Mouse (Mus musculus): Measurements from ENCODE around the gene Marveld3.

The Marveld3 gene

DNA sequence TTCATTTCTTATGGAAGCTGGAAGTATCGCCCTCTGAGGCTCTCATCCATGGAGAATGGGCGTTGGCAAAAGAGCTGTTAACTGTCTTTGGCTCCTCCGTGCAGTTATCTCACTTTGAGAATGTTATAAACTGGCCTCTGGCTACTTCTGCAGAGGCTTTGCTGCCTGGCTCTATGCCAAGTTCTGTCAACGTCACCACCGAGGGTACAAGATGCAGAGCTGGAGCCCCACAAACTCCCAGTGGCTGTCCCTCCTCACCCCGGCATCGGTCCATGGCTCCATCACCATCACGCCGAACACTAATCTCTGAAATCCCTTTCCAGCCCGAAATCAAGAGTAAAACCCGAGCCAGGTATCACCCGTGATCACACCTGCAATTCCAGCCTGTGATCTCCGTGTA lies 1.4 kb upstream of the Marveld3 start:
- DNase-seq = no peak

DNA sequence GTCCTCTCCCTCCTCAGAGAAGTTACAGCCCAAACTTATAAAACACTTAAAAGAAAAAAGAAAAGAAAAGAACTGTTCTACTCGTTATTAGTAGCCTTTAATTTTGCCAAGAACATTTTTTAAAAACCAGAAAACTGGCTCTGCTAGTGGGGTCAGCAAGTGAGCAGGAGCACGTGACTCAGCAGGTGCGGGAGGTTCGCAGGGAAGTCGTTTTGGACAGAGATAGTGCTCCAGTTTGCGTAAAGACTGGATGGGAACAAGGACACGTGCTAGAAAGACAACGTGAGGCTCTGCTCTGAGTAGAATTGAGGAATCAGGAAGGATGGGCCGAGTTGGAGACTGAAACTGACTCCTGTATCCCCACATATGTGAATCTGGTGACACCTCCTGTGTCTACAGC lies 893 bp upstream of the Marveld3 start:
- DNase-seq = no peak

DNA sequence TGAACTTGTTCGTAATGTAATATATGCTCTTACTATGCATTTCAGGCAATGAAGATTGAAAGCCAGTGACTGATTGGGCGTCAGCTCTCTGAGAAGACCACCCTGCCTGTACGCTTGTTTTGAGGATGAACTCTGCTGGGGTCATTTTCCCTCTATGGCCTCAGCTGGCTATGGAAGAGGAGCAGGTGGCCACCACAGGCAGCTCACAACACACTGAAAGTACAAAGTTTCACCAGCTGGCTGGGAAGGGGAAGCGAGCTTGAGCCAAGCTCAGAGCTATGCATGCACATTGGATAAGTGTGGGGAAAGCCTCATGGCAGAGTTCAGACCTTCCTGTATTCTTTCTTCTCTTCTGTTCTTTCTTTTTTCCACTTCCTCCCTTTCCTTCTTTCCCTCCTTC lies 2.9 kb downstream of the Marveld3 start:
- no peak for DNase-seq

DNA sequence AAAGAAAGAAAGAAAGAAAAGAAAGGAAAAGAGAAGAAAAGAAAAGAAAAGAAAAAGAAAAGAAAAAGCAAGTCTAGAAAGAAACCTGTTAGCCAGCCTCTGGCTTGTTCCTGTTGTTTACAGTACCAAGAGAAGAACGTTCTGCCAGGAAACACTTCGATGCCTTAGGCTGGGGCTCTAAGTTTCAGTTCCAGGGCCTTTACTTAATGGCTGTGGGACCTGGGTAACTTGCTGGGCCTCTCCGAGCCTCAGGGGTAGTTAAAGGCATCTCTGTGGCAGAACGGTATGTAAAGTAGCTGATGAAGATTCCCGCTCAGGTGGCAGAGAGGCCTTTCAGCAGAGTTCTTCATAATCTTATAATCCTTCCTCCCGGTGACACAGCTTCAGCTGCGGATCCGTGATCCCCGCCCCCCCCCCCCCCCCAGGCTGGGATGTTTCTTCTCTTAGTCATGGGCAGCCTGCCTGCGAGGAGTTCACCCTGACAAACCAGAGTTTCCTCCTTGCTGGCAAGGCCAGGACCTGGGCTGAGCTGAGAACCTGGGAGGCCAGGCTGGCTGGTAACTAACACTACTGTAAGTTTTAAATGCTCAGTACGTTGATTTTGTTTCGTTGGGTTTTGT lies 3.9 kb downstream of the Marveld3 start:
- DNase-seq = no peak

DNA sequence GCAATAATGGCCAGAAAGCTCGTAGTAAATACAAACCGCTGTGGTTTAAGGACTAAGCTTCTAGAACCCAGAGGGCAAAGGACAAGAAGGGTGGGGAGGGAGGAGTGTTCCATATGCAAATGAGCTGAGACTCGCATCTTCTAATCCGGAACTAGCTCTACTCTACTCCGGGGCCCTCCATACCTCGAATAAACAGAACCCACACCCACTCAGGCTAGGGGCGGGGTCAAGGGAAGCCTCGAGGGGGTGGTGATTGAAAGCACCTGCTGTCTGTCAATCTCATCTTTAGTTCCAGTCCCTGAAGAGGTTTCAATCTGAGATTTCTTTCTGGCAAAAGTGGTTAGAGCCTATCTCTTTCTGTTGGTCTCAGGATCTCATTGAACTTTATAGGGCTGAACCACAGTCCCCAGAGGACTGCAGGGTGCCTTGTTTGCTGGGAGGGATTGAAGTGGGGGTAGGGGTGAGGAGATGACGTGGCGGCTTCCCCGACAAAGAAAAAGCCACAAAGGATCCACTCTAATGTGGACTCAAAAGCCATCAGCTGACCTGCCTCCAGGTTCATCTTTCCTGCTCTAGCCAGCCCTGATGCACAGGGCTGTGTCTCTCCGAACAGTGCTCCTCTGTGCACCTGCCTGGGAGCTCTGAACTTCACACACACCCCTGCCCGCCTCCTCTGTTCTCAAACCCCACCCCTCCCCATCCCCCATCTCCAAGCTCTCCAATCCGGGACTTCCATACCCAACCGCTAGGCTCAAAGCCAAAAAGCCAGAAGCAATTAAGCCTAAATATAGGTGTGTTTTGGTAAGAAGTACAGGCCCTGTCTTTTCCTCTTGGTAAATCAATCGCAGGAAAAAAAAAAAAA lies 4.6 kb downstream of the Marveld3 start:
- DNase-seq = no peak

DNA sequence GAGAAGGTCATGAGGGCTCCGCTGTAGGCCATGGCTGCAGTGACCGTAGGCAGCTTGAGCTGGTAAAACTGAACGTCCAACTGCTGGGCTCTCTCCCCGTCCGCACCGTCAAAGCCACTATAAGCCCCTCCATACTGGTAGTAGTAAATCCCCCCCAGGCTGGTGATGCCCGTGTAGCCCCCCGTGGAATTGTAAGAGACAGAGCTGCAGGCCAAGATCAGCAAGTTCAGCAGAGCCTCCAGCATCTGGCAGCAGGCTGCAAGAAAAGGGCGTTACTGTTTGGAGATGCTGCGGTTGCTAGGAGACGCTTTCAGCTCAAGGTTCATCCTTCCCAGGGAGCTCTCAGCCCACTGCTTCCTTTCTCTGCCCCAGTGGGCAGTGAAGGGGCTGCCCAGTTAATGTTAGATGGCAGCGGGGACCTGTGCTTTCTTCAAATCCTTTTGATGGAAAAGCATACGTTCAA lies 7.5 kb downstream of the Marveld3 start:
- DNase-seq = no peak

DNA sequence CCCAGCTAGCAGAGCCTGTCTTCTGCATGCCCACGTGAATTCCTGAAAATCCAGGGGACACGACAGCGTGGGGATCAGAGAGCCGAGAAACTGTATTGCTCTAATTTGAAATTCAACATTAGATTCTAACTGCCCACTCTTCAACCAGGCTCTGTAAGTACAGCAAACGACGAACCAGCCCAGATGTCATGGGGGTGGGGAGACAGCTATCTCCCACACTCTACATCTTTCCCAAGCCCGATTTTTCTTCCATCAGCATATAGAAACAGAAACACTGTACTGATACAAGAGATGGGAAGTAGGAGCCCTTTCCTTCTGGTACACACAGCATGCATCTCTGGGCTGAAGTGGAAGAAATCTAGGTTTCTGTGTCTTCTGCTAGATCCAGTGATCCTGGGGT lies 9.8 kb downstream of the Marveld3 start:
- DNase-seq = no peak

DNA sequence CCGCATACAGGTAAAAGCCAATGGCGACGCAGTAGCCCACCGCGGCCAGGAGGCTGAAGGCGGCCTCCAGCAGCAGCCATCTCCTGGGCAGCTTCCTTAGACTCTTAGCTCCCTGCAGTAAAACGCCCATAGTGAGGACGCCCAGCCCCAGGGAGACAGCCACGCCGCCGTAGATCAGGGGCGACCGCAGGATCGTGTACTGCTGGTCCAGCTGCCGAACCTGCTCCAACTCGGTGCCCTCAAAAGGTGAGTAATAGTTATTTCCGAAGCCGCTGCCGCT lies 13.8 kb downstream of the Marveld3 start:
- DNase-seq = peak; percentile 10

DNA sequence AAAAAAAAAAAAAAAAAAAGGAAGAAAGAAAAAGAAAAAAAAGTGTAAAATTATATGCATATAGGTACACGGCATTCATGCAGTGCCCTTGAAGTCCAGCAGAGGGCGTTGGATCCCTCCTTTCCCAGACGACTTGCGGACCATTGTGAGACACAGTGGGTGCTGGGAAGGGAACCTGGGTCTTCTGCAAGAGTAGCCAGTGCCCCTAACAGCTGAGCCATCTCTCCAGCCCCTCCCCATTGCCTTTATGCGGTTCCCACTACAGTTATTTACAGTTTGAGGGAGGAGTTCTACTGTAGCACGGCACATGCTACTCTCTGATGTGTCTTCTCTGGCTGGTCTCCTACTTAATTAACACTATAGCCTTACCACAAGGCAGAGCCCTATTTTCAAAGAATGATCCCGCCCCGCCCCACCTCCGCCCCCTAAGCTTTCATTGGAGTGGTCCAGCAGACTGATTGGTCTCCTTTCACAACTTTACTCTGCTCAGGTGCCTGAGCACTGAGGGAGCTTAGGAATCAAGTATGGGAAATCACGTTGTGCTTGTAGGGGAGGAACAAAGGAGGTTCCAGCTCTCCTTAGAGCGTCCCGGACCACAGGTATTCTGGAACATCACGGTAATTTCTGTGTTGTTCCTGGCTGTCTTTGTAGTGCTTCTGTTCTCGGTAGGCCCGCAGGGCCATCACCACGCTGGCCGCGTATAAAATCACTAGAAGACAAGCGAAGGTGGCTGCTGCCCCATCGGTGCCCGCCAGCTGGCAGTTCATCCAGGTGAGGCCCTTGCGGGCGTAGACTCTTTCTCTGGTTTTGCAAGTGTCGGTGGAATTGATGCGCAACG lies 14.3 kb downstream of the Marveld3 start:
- DNase-seq = peak; percentile 31

DNA sequence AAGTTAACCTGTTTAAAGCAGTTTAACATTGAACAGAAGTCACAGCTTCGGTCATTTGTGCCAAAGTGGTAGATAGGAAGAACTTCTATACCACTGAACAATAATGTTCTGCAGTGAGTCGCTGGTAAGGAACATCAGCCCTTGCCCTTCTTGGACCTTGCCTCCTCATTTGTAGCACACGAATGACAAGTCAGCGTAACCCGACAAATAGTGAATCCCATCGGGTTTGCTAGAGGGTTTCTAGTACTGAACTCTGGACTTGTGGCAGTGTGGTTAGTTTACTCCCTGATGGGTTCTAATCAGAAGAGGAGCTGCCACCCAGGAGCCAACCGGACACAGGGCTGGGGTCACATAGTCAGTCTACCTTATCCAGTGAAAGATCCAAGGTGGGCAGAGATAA lies 15.7 kb downstream of the Marveld3 start:
- DNase-seq = no peak

DNA sequence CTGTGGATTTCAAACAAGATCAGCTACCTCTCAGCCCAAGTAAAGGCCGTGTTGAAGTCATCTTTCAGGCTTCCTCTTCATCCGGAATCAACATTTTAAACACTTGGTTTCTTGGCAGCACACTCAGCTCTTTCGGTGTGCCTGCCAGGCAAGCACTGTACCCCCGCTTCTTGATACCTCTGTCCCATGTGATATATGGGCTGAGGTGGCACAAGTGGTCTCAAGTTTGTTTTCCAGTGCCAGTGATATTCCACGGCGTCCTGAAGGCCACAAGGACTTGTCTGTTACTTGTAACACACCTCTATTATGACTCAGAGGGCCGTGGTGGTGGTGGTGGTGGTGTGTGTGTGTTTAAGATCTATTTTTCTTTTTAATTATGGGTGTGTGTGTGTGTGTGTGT lies 16.3 kb downstream of the Marveld3 start:
- no peak for DNase-seq

DNA sequence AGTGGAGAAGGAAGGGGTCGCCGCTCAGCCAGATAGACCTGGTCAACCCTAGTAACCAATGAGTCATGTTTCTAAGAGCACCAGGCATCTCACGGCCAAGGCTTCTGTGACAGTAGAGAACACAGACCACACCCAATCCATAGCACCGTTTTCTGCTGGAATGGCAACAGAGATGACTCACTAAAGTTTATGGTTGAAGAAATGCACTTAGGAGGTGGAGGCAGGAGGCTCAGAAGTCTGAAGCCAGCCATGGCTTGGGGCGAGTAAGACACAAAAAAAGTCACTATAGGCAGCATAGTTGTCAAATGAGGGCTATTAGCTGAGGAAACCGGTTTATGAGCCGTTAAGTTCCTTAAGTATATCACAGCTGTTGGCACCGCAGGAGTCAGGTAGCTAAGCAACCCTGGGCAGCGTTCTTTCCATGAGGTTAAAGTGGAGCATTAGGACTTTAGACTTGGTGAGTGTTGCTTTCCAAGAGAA lies 16.8 kb downstream of the Marveld3 start:
- DNase-seq = no peak

DNA sequence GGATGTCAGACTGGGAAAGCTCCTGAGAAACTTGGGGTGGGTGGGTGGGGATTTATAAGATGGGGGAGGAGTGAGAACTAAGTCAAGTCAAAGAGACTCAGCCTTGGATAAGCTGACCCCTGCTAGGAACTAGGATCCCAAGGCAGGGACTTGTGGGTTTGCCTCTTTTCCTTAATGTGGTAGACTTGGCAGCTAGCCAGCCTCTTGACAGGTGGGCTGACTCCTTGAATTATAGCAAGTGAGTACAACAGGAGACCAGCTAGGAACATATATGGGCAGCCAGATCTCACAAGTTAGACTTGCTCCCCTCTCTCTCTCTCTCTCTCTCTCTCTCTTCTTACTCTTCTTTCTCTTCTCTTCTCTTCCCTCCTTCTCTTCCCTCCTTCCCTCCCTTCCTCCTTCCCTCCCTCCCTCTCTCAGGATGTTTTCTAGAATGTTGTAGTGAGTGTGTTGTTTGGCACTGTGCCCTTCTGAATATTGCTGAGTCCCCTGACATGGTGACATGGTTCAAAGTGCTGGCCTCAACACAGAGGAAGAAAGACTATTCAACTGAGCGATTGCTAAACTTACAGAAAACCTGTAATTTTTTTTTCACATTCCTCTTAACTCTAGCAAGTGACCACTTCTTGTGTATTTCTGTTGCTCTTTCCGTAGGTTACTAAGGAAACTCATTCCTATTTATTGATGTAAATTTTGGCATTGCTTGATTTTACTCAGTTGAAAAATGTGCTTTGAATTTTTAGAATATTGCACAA lies 20.2 kb downstream of the Marveld3 start:
- no peak for DNase-seq

DNA sequence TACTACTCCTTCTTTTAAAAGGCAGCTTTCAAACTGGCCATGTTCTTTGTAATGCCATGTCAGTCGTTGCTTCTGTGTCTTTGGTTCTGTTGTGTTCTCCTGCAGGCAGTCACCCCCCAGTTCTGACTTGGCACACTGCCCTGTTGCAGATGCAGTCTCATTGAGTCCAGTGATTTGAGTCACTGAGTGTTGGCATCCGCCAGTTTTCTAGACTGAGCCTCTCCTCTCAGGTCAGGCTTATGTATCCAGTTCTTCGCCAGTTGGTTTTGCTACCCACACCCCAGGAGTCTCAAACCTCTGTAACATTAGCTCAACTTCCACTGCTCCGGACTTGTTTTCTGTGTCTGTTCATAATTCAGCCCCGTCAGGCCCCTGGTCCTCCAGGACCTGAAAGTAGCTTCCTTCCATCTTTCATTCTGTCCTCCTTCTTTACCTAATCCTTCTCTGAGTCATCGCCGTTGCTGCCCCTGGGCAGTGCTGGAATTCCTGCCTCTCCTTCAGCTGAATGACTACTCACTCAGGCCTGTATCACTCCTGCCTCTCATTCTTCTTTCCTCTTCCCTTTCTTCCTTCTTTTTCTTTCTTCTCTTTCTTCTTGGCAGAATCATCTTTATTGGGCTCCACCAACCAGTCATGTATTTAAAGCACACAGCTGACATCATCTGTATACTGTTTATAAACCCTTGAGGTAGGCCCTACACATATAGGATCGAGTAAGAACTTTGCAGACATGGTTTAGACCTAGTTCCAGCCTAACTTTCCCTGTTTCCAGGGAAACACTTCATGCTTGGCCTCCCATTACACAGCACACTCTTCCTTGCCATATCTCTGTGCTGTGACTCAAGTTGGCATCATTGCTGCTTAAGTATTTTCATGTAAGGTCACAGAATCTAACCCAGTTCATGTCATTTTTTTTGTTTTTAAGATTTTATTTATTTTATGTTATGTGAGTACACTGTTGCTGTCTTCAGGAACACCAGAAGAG lies 41.3 kb downstream of the Marveld3 start:
- peak; percentile 18 for DNase-seq

DNA sequence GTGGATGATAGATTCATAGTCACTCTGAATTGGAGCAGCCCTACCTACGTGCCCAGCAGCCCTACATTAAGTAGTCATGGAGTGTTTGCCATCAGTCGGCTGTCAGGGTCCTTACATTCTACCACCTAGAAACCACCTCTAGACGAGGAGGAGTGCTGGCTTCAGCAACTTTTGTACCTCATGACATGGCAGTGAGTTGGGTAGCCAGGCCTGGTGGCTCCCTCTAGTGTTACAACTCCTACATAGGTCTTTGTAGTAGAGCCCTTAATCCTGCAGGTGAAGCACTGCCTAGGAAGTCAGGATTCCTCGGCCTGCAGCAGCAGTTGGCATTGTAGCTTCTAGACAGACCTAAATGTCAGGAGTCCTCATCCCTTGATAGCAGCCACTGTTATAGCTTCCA lies 44.7 kb downstream of the Marveld3 start:
- peak; percentile 27 for DNase-seq

DNA sequence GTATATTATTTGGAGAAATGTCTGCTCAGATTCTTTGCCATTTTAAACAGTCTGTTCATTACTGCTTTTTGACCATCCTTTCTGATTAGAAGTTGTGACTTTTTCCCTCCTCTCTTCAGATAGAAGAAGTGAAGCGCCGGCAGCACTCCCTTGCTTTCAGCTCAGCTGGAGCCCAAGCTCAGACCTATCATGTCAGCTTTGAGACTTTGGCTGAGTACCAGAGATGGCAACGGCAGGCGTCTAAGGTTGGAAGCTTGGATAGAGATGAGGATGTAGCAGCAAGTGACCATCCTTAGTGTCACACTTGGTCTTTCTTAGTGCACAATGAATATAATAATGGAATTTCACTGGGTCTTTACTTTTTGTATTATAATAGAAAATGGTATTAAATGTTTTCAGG lies 54.6 kb downstream of the Marveld3 start:
- DNase-seq = no peak

DNA sequence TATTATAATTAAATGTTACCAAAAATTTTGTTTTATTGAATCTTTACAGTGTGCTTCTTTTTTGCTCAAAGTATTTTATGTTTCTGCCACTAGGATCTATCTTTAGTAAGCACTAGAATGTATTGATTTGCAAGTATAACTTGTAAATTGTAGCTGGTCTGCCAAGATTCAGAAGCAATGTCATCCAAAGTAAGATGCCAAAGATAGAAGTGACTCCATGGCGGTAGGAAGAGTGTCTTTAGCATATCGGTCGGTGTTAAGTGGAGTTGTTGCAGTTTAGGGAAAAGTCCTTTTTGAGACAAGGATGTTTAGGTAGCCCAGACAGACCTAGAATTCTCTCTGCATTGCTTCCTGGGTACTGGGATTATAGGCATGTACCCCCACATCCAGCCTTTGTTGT lies 55.1 kb downstream of the Marveld3 start:
- no peak for DNase-seq

DNA sequence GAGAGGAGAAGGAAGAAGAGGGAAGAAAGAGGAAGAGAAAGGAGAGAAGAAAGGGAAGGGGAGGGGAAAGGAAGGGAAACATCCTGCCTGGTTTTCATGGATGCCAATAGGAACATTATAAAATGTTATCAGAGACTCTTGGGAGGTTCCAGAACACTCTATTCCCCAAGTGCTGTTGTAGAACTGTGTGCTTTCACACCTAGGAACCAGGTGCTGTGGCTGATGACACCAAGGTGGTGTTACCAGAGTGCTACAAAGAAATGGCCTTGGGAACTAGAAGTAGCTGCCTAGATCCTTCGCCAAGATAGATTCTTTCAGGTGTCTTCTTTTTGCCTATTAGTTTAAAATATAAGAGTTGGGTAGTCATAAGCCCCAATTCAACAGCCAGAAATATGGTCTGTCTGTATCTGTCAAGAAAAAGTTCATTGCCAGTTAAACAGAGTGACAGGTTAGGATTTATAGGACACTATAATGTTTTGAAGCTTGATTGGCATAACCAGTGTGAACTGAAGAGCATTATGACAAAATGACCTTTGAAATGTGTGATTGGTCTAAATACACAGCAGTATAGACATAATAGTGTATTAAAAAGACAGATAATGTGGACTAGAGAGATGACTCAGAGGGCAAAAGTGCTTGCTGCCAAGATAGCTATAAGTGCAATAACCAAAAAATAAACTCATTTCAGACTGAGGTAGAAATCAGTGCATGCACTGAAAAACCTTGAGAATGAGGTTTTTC lies 56.9 kb downstream of the Marveld3 start:
- DNase-seq = no peak

DNA sequence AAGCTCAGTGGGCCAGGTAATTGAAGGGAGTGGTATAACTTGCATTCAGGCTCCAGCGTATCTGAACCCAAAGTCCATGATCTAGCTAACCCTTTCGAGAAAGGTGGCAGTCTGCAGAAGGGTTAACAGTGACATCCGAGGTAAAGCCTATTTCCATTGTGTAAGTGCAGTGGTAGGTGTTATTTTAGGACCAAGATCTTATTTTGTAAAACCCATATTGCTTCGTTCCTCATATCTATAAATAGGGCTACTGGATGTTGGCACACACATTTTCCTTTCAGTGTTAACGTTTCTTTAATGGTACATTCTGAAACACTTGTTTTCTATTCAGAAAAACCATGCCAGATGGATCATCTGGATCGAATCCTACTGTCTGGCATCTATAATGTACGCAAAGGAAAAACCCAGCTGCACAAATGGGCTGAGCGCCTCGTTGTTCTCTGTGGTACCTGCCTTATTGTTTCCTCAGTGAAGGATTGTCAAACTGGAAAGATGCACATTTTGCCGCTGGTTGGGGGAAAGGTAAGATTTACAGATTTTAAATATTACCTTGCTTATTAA lies 58.0 kb downstream of the Marveld3 start:
- no peak for DNase-seq

DNA sequence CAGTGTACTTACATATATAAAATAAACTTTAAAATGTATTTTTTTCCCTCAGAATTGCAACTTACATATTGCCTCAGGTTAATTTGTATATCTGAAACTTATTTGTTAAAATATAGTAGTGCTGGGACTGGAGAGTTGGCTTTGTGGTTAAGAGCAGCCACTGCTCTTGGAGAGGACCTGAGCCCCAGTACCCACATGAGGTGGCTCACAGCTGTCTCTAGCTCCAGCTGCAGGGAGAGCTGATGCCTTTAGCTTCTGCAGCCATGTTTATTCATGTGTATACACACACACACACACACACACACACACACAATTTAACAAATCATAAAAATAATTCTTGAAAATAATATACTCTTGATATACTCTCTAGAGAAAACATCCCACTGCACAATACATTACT lies 59.6 kb downstream of the Marveld3 start:
- no peak for DNase-seq
